Mouse (Mus musculus) kidney, postnatal 0 days (tissue): ENCODE results near the gene Prdx2. TPM values are rescaled to one million over a fixed set of nuclear protein-coding genes. Genes with fewer than 3 reads are reported as not detected.
A peak's percentile ranks its signal among the peaks of the same experiment; 100 is the strongest.

Source experiments
- ATAC-seq: fragments of 200-750 bp; cut with Nextera tagmentation; replicated peaks from 2 replicates; pipeline ENCODE4 v1.8.0; 2017; ENCODE audit warnings: low read depth, moderate number of reproducible peaks, moderate TSS enrichment, moderate library complexity; ENCODE audit not compliant: low FRiP score
- DNase-seq: peaks from one replicate; pipeline ENCODE4 v3.0.0-alpha.2; 2016; ENCODE audit warnings: low spot score
- H3K27ac ChIP-seq: fragments of 300-500 bp; sonication (generic); 2 replicates; pipeline ENCODE4 v1.5.1; 2014; ENCODE audit warnings: mild to moderate bottlenecking
- H3K27me3 ChIP-seq: fragments of 300-500 bp; sonication (generic); 2 replicates; pipeline ENCODE4 v1.6.1; 2014; ENCODE audit warnings: low read length, mixed read lengths; ENCODE audit not compliant: insufficient read depth
- H3K36me3 ChIP-seq: fragments of 300-500 bp; sonication (generic); 2 replicates; pipeline ENCODE4 v1.6.1; 2014; ENCODE audit warnings: low read length, mixed read lengths; ENCODE audit not compliant: insufficient read depth
- H3K4me1 ChIP-seq: fragments of 300-500 bp; sonication (generic); replicated peaks from 2 replicates; pipeline ENCODE4 v1.6.1; 2014; ENCODE audit warnings: antibody characterized with exemption, low read length, mixed read lengths; ENCODE audit not compliant: insufficient read depth
- H3K4me2 ChIP-seq: fragments of 300-500 bp; sonication (generic); 2 replicates; pipeline ENCODE4 v1.6.1; 2014; ENCODE audit warnings: mild to moderate bottlenecking, low read length, moderate library complexity, mixed read lengths
- H3K4me3 ChIP-seq: fragments of 300-500 bp; sonication (generic); replicated peaks from 2 replicates; pipeline ENCODE4 v1.5.1; 2014; ENCODE audit warnings: low read depth, low read length
- H3K9ac ChIP-seq: fragments of 300-500 bp; sonication (generic); 2 replicates; pipeline ENCODE4 v1.6.1; 2014; ENCODE audit warnings: low read depth, low read length
- H3K9me3 ChIP-seq: fragments of 300-500 bp; sonication (generic); replicated peaks from 2 replicates; pipeline ENCODE4 v1.6.1; 2016; ENCODE audit warnings: low read length, inconsistent platforms, mixed read lengths
- CTCF ChIP-seq: IDR thresholded peaks from 2 replicates; pipeline ENCODE4 v1.5.1; 2016; ENCODE audit warnings: antibody characterized with exemption, low read depth, mild to moderate bottlenecking, moderate library complexity
- WGBS: fragments of 180-500 bp; shearing (Covaris S2); extraction: QIAGEN DNeasy Blood & Tissue Kit; methylation state at CpG from one replicate; pipeline ENCODE4 v1.1.7; 2014; 5-methylcytosine and 5-hydroxymethylcytosine counted together
- polyA plus RNA-seq: library from polyadenylated mRNA; unstranded; fragments of >200 nt; fragmentation: Nextera tagmentation; extraction: Ambion mirVana; gene quantifications from 2 replicates; pipeline ENCODE4 v1.2.1, GENCODE M21; 2015

Prdx2 gene
- polyA plus RNA-seq = 729 and 747 TPM in 2 replicates

- Histone ChIP-seq H3K36me3 (peaks cover 21% of the 10 kb centered on the region), H3K4me1 (peaks cover 32% of the 10 kb centered on the region), H3K27me3 (no peaks in the 10 kb centered on the region), H3K9ac (peak within 1 kb of the TSS; percentile 85), H3K9me3 (no peaks in the 10 kb centered on the region), H3K4me3 (peak within 1 kb of the TSS; percentile 66), H3K27ac (peak within 1 kb of the TSS; percentile 92), H3K4me2 (peak within 1 kb of the TSS; percentile 81)
- ATAC-seq (peak; percentile 68), DNase-seq (peak; percentile 85)
- under 1% methylated on average over 56 of the region's 56 CpGs for WGBS
- 0 out of 2 replicates have a peak, but pooled peaks have one; percentile 7 for TF ChIP-seq CTCF
Measured at GRCm38 (mm10) chr8:84969241-84970134, at the start of gene Prdx2, which contains the start of the genes Gm49661 and Rnaseh2a. Prdx2 (plus strand) TSS chr8:84969587. Gm49661 (minus strand) TSS chr8:84969433. Rnaseh2a (minus strand) TSS chr8:84969767.

- no peak for ATAC-seq
- Histone ChIP-seq H3K4me2 (no peak overlapping the region), H3K9me3 (no peaks in the 10 kb centered on the region), H3K27me3 (peaks cover 3% of the 10 kb centered on the region; the same call in 1 of the 2 replicates), H3K36me3 (no peaks in the 10 kb centered on the region), H3K9ac (no peak overlapping the region), H3K4me3 (no peak overlapping the region), H3K27ac (no peak overlapping the region), H3K4me1 (no peaks in the 10 kb centered on the region)
- no peak for TF ChIP-seq CTCF
- WGBS = 74% methylated on average over 2 of the region's 2 CpGs
- DNase-seq = no peak
Measured at GRCm38 (mm10) chr8:84921596-84921995, 47.8 kb upstream of the Prdx2 start.

GRCm38 (mm10) chr8:84925557-84925956, 43.8 kb upstream of the Prdx2 start:
- no peak for ATAC-seq
- Histone ChIP-seq H3K4me3 (no peak overlapping the region), H3K36me3 (no peaks in the 10 kb centered on the region), H3K9ac (no peak overlapping the region), H3K4me2 (no peak overlapping the region), H3K9me3 (no peaks in the 10 kb centered on the region), H3K4me1 (0 out of 2 replicates have a peak, but pooled peaks cover 4% of the 10 kb centered on the region), H3K27ac (no peak overlapping the region), H3K27me3 (peaks cover 13% of the 10 kb centered on the region)
- 62% methylated on average over 7 of the region's 7 CpGs for WGBS
- DNase-seq = no peak
- TF ChIP-seq CTCF = no peak

GRCm38 (mm10) chr8:84927513-84927912, 41.9 kb upstream of the Prdx2 start:
- no peaks in the 10 kb centered on the region for H3K36me3 ChIP-seq
- no peak overlapping the region for H3K9ac ChIP-seq
- WGBS = 80% methylated on average over 1 of the region's 1 CpGs
- H3K9me3 ChIP-seq = no peaks in the 10 kb centered on the region
- no peak for TF ChIP-seq CTCF
- no peak overlapping the region for H3K27ac ChIP-seq
- peaks cover 13% of the 10 kb centered on the region for H3K27me3 ChIP-seq
- H3K4me3 ChIP-seq = no peak overlapping the region
- no peak for DNase-seq
- no peak overlapping the region for H3K4me2 ChIP-seq
- ATAC-seq = no peak
- 0 out of 2 replicates have a peak, but pooled peaks cover 4% of the 10 kb centered on the region for H3K4me1 ChIP-seq

- peak overlapping the region; percentile 64 for H3K4me2 ChIP-seq
- 0 out of 2 replicates have a peak, but pooled peaks cover 4% of the 10 kb centered on the region for H3K4me1 ChIP-seq
- H3K9ac ChIP-seq = no peak overlapping the region
- 1% methylated on average over 52 of the region's 52 CpGs for WGBS
- peak; percentile 73 for TF ChIP-seq CTCF
- no peak overlapping the region for H3K27ac ChIP-seq
- DNase-seq (peak; percentile 71), ATAC-seq (peak; percentile 59; the same call in 1 of the 2 replicates)
- H3K27me3 ChIP-seq = peaks cover 15% of the 10 kb centered on the region
- no peaks in the 10 kb centered on the region for H3K36me3 ChIP-seq
- peak overlapping the region; percentile 22 for H3K4me3 ChIP-seq
- H3K9me3 ChIP-seq = no peaks in the 10 kb centered on the region
Measured at GRCm38 (mm10) chr8:84928456-84929306, 40.7 kb upstream of the Prdx2 start.

GRCm38 (mm10) chr8:84930582-84930981, 38.8 kb upstream of the Prdx2 start:
- Histone ChIP-seq H3K27me3 (peaks cover 32% of the 10 kb centered on the region), H3K4me2 (no peak overlapping the region)

More at GRCm38 (mm10) chr8:84930582-84930981, 38.8 kb upstream of the Prdx2 start:
- 83% methylated on average over 13 of the region's 13 CpGs for WGBS
- DNase-seq = no peak
- H3K9me3 ChIP-seq = no peaks in the 10 kb centered on the region
- H3K4me1 ChIP-seq = 0 out of 2 replicates have a peak, but pooled peaks cover 4% of the 10 kb centered on the region
- H3K9ac ChIP-seq = no peak overlapping the region
- no peaks in the 10 kb centered on the region for H3K36me3 ChIP-seq
- no peak overlapping the region for H3K4me3 ChIP-seq
- TF ChIP-seq CTCF = no peak
- no peak overlapping the region for H3K27ac ChIP-seq
- no peak for ATAC-seq
